Mouse (Mus musculus) gastrocnemius, postnatal 36 days (tissue): ENCODE measurements around the gene Sh3rf1. TPM values are rescaled to one million over a fixed set of nuclear protein-coding genes. Genes with fewer than 3 reads are reported as not detected.

Source experiments
- DNase-seq, 2 experiments: peaks; one replicate each; pipeline ENCODE4 v3.0.0; 2022
- intact Hi-C: fragments of 180-260 bp; cut with DNase I; formaldehyde crosslinking; loops from one replicate; pipeline ENCODE4 v1.15.1; 2025
- total RNA-seq, 2 experiments: library from RNA; stranded (reverse); gene quantifications; 2 replicates each; pipeline ENCODE4 v1.2.3; 2021

Sh3rf1 gene
- total RNA-seq, 2 experiments from 2014 or later, result 1.7 to 2.2 TPM

- intact Hi-C loops, result no loop called here
Measured at GRCm38 (mm10) chr8:61350443-61350842, 126.8 kb downstream of the Sh3rf1 start.

GRCm38 (mm10) chr8:61351638-61352037 lies 128.0 kb downstream of the Sh3rf1 start:
- intact Hi-C loops, result no loop called here
- no peak for DNase-seq

More at GRCm38 (mm10) chr8:61350443-61350842, 126.8 kb downstream of the Sh3rf1 start:
- no peak for DNase-seq

- DNase-seq, result no peak
- intact Hi-C loops, result no loop called here
Measured at GRCm38 (mm10) chr8:61355503-61355902, 131.8 kb downstream of the Sh3rf1 start.

GRCm38 (mm10) chr8:61359004-61359403 lies 135.3 kb downstream of the Sh3rf1 start:
- intact Hi-C loops, result no loop called here

GRCm38 (mm10) chr8:61359851-61360272 lies 136.2 kb downstream of the Sh3rf1 start:
- intact Hi-C loops, result no loop called here

More at GRCm38 (mm10) chr8:61359004-61359403, 135.3 kb downstream of the Sh3rf1 start:
- DNase-seq, result no peak

GRCm38 (mm10) chr8:61360362-61360761 lies 136.7 kb downstream of the Sh3rf1 start:
- DNase-seq, result no peak
- intact Hi-C loops, result no loop called here

More at GRCm38 (mm10) chr8:61359851-61360272, 136.2 kb downstream of the Sh3rf1 start:
- DNase-seq, result no peak

- DNase-seq, result no peak
- intact Hi-C loops, result no loop called here
Measured at GRCm38 (mm10) chr8:61361476-61361875, 137.8 kb downstream of the Sh3rf1 start.

GRCm38 (mm10) chr8:61362301-61362913 lies 138.7 kb downstream of the Sh3rf1 start:
- no peak for DNase-seq
- intact Hi-C loops, result no loop called here

- intact Hi-C loops, result no loop called here
- no peak for DNase-seq
Measured at GRCm38 (mm10) chr8:61373303-61373702, 149.6 kb downstream of the Sh3rf1 start.

GRCm38 (mm10) chr8:61374059-61374755 lies 150.5 kb downstream of the Sh3rf1 start:
- intact Hi-C loops, result no loop called here
- no peak for DNase-seq

GRCm38 (mm10) chr8:61375205-61375604 lies 151.5 kb downstream of the Sh3rf1 start:
- DNase-seq, result no peak
- intact Hi-C loops, result no loop called here

GRCm38 (mm10) chr8:61378847-61379698 lies 155.4 kb downstream of the Sh3rf1 start:
- intact Hi-C loops, result no loop called here
- no peak for DNase-seq

GRCm38 (mm10) chr8:61384536-61384935 lies 160.9 kb downstream of the Sh3rf1 start:
- DNase-seq, result no peak
- intact Hi-C loops, result no loop called here

- DNase-seq, result no peak
- intact Hi-C loops, result loop anchor here (5.0 kb wide), 1 partner anchor 387 kb away; no protein-coding TSS in a partner anchor
Measured at GRCm38 (mm10) chr8:61385502-61386191, 162.0 kb downstream of the Sh3rf1 start.

GRCm38 (mm10) chr8:61386645-61387044 lies 163.0 kb downstream of the Sh3rf1 start:
- no peak for DNase-seq
- intact Hi-C loops, result loop anchor here (5.0 kb wide), 1 partner anchor 386 kb away; no protein-coding TSS in a partner anchor

GRCm38 (mm10) chr8:61387501-61387963 lies 163.9 kb downstream of the Sh3rf1 start:
- intact Hi-C loops, result loop anchor here (5.0 kb wide), 1 partner anchor 385 kb away; no protein-coding TSS in a partner anchor
- DNase-seq, result no peak

- DNase-seq, result no peak
- intact Hi-C loops, result loop anchor here (5.0 kb wide), 1 partner anchor 384 kb away; no protein-coding TSS in a partner anchor
Measured at GRCm38 (mm10) chr8:61388341-61388740, 164.7 kb downstream of the Sh3rf1 start.

GRCm38 (mm10) chr8:61390307-61391057 lies 166.8 kb downstream of the Sh3rf1 start:
- no peak for DNase-seq
- intact Hi-C loops, result no loop called here

GRCm38 (mm10) chr8:61391058-61391434 lies 167.4 kb downstream of the Sh3rf1 start:
- peak; percentile 19 to 28 for DNase-seq
- intact Hi-C loops, result no loop called here
